In the genomic region with DNA sequence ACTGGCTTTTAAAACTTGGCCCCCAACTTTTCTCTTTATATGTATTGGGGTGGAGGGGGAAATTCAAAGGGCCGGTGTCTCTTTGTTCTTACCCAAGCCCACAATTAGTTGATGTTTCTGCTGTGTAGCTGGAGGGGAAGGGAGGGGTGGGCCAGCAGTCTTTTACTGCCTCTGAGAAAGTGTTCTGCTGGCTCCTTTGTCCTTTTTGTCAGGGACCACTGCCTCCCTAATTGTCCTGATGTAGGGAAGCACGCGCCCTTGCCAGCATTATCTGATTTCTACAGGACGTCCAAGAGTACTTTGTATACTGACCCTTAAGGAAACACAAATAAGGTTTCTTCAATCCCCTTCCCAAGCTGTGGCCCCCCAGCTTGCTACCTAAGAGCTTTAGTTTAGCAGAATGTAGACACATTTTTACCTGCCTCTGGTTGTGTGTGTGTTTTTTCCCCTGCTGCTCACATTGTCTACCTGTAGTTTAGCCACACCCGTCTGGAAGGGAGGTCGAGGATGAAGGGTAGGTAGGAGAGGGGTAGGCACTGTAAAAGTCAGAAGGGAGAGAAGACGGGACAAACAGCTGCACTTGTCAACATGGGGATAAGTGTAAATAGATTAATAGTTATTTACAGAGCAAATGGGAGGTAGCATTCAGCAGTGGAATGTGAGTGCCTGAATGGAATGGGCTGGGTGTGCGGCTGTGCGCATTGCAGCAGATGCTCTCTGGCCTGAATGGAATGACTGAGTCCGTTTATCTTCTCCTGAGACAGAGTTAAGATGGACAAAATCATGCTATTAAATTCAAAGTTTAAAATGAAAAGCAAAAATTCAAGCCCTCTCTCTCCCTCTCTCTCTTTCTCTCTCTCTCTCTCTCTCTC, we compare ENCODE assay signal across 21 mouse cellular contexts.
DNase-seq lines count a peak whose midpoint lies in the region; ATAC-seq and TF ChIP-seq lines count a peak whose summit lies in the region.
"Had no signal": no experiment of that assay in that cellular context is flagged by ENCODE, and none has a peak within 500 bp of the region (broad histone marks: within the 10 kb centered on the region; RNA-seq: fewer than 3 reads in every experiment).

No protein-coding gene starts in this region.

- peaks cover 6% of the 10 kb centered on the region; the same call in 1 of the 2 replicates for H3K4me1 ChIP-seq in embryonic facial prominence, embryonic 15.5 days
- H3K4me1 ChIP-seq in embryonic facial prominence, embryonic 10.5 days, result peaks cover 9% of the 10 kb centered on the region
- H3K4me1 ChIP-seq in kidney, postnatal 0 days (replicated peaks; ENCODE audit: insufficient read depth, low read length), result no peaks in the 10 kb centered on the region
- H3K4me1 ChIP-seq in cerebellum, adult 2 months (ENCODE audit: control insufficient read depth, insufficient read depth, low read length), result no peaks in the 10 kb centered on the region
- H3K4me1 ChIP-seq: heart, embryonic 15.5 days; stomach, embryonic 15.5 days had no signal

- no peak for ATAC-seq in embryonic facial prominence, embryonic 15.5 days (ENCODE audit: insufficient number of reproducible peaks, low FRiP score, low TSS enrichment, low read depth)
- ATAC-seq in kidney, postnatal 0 days (replicated peaks; ENCODE audit: low FRiP score, low read depth), result no peak
- ATAC-seq: liver, postnatal 0 days had no signal

- H3K4me3 ChIP-seq in embryonic facial prominence, embryonic 15.5 days (replicated peaks), result no peak overlapping the region
- no peak overlapping the region for H3K4me3 ChIP-seq in embryonic facial prominence, embryonic 10.5 days
- H3K4me3 ChIP-seq in kidney, postnatal 0 days (replicated peaks; ENCODE audit: low read depth, low read length), result no peak overlapping the region
- H3K4me3 ChIP-seq in cerebellum, adult 2 months (replicated peaks; ENCODE audit: insufficient read depth, low read depth, low read length), result no peak overlapping the region
- H3K4me3 ChIP-seq: erythroblast, embryonic 14.5 days; heart, adult 2 months; heart, embryonic 15.5 days; midbrain, embryonic 12.5 days; stomach, embryonic 15.5 days had no signal

- no peak overlapping the region for H3K4me2 ChIP-seq in embryonic facial prominence, embryonic 15.5 days (replicated peaks)
- no peak overlapping the region for H3K4me2 ChIP-seq in kidney, postnatal 0 days (ENCODE audit: low read length)
- H3K4me2 ChIP-seq: heart, embryonic 15.5 days; midbrain, embryonic 12.5 days; stomach, embryonic 15.5 days had no signal

- H3K27ac ChIP-seq in embryonic facial prominence, embryonic 15.5 days (replicated peaks), result peak overlapping the region; percentile 34; the same call in 1 of the 2 replicates
- no peak overlapping the region; the same call in 1 of the 2 replicates for H3K27ac ChIP-seq in embryonic facial prominence, embryonic 10.5 days (replicated peaks)
- no peak overlapping the region for H3K27ac ChIP-seq in kidney, postnatal 0 days
- H3K27ac ChIP-seq in cerebellum, adult 2 months (ENCODE audit: insufficient read depth, low read length), result no peak overlapping the region
- H3K27ac ChIP-seq: heart, adult 2 months; heart, embryonic 15.5 days; midbrain, embryonic 12.5 days; stomach, embryonic 15.5 days had no signal

- no peaks in the 10 kb centered on the region for H3K9me3 ChIP-seq in embryonic facial prominence, embryonic 15.5 days (replicated peaks)
- H3K9me3 ChIP-seq in embryonic facial prominence, embryonic 10.5 days, result no peaks in the 10 kb centered on the region
- H3K9me3 ChIP-seq in kidney, postnatal 0 days (replicated peaks; ENCODE audit: low read length), result no peaks in the 10 kb centered on the region
- H3K9me3 ChIP-seq: heart, embryonic 15.5 days; midbrain, embryonic 12.5 days; stomach, embryonic 15.5 days had no signal

- no peak overlapping the region for H3K9ac ChIP-seq in embryonic facial prominence, embryonic 15.5 days
- H3K9ac ChIP-seq in kidney, postnatal 0 days (ENCODE audit: low read depth, low read length), result no peak overlapping the region
- H3K9ac ChIP-seq: heart, embryonic 15.5 days; liver, postnatal 0 days; midbrain, embryonic 12.5 days; stomach, embryonic 15.5 days had no signal

- 34% methylated on average over 10 of the region's 10 CpGs for WGBS in embryonic facial prominence, embryonic 15.5 days
- WGBS in embryonic facial prominence, embryonic 10.5 days, result 29% methylated on average over 10 of the region's 10 CpGs
- WGBS in kidney, postnatal 0 days, result 21% methylated on average over 10 of the region's 10 CpGs
- WGBS in cerebellum, adult 2 months, result 35% methylated on average over 10 of the region's 10 CpGs

- TF ChIP-seq CTCF in kidney, postnatal 0 days (IDR thresholded peaks at IDR 0.05; ENCODE audit: low read depth), result no peak
- TF ChIP-seq CTCF in cerebellum, adult 2 months (IDR thresholded peaks at IDR 0.05; ENCODE audit: borderline replicate concordance, insufficient read depth, low read depth, low read length), result no peak

- no peak for DNase-seq in embryonic facial prominence, embryonic 10.5 days (ENCODE audit: low spot score)
- DNase-seq in kidney, postnatal 0 days (ENCODE audit: low spot score), result peak; percentile 57
- no peak for DNase-seq in kidney, adult 11 months
- peak; percentile 30 for DNase-seq in ES-CJ7 (ENCODE audit: low read depth, low spot score)
- DNase-seq in mesoderm, embryonic 11.5 days (ENCODE audit: low read depth, low spot score), result peak; percentile 33
- DNase-seq in cerebellum, adult 2 months, result no peak
- DNase-seq: cerebellum, adult 9-11 months; gastrocnemius, postnatal 10 days; heart, adult 2 months; kidney, postnatal 36 days; liver; liver, postnatal 0 days; lung, postnatal 4 days; spleen, adult 18-20 months; thymus, postnatal 14 days had no signal

- no peak for TF ChIP-seq POLR2A in cerebellum, adult 2 months (IDR thresholded peaks at IDR 0.05; ENCODE audit: borderline replicate concordance, insufficient read depth, low read length)

- H3K36me3 ChIP-seq in embryonic facial prominence, embryonic 15.5 days, result no peaks in the 10 kb centered on the region
- no peaks in the 10 kb centered on the region for H3K36me3 ChIP-seq in embryonic facial prominence, embryonic 10.5 days (replicated peaks)
- H3K36me3 ChIP-seq in kidney, postnatal 0 days (ENCODE audit: insufficient read depth, low read length), result no peaks in the 10 kb centered on the region
- H3K36me3 ChIP-seq: heart, embryonic 15.5 days; midbrain, embryonic 12.5 days; stomach, embryonic 15.5 days had no signal

- no peaks in the 10 kb centered on the region for H3K27me3 ChIP-seq in embryonic facial prominence, embryonic 15.5 days
- peaks cover 17% of the 10 kb centered on the region; the same call in 1 of the 2 replicates for H3K27me3 ChIP-seq in embryonic facial prominence, embryonic 10.5 days (replicated peaks; ENCODE audit: low read depth, poor library complexity, severe bottlenecking)
- H3K27me3 ChIP-seq in kidney, postnatal 0 days (ENCODE audit: insufficient read depth, low read length), result no peaks in the 10 kb centered on the region
- no peaks in the 10 kb centered on the region for H3K27me3 ChIP-seq in cerebellum, adult 2 months (ENCODE audit: control insufficient read depth, insufficient read depth, low read length)
- H3K27me3 ChIP-seq: CH12.LX; heart, embryonic 15.5 days; midbrain, embryonic 12.5 days; stomach, embryonic 15.5 days had no signal

Comparison
In these comparisons a context has a peak if more than half of its experiments do, and no peak if none do; other contexts are left out.
1. DNase-seq: peak in kidney, postnatal 0 days (single experiment), ES-CJ7 (single experiment) and mesoderm, embryonic 11.5 days (single experiment); none in embryonic facial prominence, embryonic 10.5 days (single experiment), kidney, adult 11 months (single experiment) and cerebellum, adult 2 months (0 of 2).